Mouse (Mus musculus) testis, adult 2 months (tissue): ENCODE measurements around the gene Ms4a13.

Experiments used
- CTCF ChIP-seq: fragments of 200-500 bp; IDR thresholded peaks from 2 replicates; pipeline ENCODE4 v1.5.1; 2012; ENCODE audit warnings: low read depth, mild to moderate bottlenecking, inconsistent platforms, low read length, moderate library complexity; ENCODE audit not compliant: control insufficient read depth, insufficient read depth, insufficient replicate concordance
- POLR2A ChIP-seq: fragments of 200-500 bp; IDR thresholded peaks from 2 replicates; pipeline ENCODE4 v1.6.1; 2012; ENCODE audit warnings: low read depth, mild to moderate bottlenecking, inconsistent platforms, low read length, moderate library complexity; ENCODE audit not compliant: control insufficient read depth

- TF ChIP-seq CTCF (no peak), POLR2A (no peak)
Observed at GRCm38 (mm10) chr19:11177464-11177863, 19.1 kb downstream of the Ms4a13 start.
